Mouse (Mus musculus): ENCODE results near the gene Olfr620. TPM values are rescaled to one million over a fixed set of nuclear protein-coding genes. Genes with fewer than 3 reads are reported as not detected.

Olfr620 gene
- not detected for polyA plus RNA-seq (2021)

DNA sequence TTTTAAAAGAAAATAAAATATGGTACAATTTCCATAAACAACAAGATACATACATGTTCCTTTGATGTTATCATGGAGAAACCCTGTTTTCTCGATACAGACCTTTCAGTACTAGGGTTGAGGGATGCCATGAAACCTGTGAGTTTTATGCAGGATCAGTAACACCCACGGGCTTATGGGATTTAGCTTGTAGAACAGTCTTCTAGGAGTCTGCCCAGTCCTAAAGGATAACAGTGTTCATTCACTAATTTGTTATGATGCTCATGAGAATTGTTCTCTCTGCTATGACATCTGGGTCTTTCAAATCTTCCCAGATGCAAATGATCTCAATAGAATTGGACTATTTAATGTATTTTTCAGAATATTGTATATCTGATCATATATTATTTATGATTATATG, at the start of gene Olfr620:
Olfr620 (minus strand) TSS at position 101 of the 400 bp plus-strand sequence.
- no peaks in the 10 kb centered on the region for H3K27me3 ChIP-seq
- in situ Hi-C loops (cut with MboI; ENCODE audit: low pct_unique_long_range_greater_than_20kb), result no loop called here
- TF ChIP-seq CTCF (IDR thresholded peaks at IDR 0.05), result no peak
- ChIA-PET CTCF (no interaction called here), POLR2A (no interaction called here)
- no peak for DNase-seq (ENCODE audit: low read depth, low spot score)
- ATAC-seq, result no peak

DNA sequence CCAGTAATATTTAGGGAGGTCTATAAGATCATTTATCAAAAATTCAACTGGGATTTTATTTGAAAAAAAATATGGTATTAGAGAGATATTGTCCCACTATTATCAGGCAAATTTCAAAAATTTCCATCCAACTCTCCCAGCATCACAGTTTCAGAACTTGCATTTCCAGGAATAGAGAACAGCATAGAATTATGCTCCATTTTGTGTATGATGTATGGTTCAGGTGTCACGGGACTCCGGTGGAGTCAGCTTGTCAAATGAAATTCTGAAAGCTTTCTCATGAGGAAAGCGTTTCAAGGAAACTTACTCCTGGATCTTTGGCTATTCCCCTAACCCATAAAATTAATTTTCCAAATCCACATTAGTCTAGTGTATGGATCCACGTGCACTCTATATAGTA, 31.7 kb upstream of the Olfr620 start:
- ChIA-PET POLR2A (no interaction called here), CTCF (no interaction called here)
- no peaks in the 10 kb centered on the region for H3K27me3 ChIP-seq
- DNase-seq (ENCODE audit: low read depth, low spot score), result no peak
- ATAC-seq, result no peak
- no peak for TF ChIP-seq CTCF (IDR thresholded peaks at IDR 0.05)
- in situ Hi-C loops (cut with MboI; ENCODE audit: low pct_unique_long_range_greater_than_20kb), result no loop called here

DNA sequence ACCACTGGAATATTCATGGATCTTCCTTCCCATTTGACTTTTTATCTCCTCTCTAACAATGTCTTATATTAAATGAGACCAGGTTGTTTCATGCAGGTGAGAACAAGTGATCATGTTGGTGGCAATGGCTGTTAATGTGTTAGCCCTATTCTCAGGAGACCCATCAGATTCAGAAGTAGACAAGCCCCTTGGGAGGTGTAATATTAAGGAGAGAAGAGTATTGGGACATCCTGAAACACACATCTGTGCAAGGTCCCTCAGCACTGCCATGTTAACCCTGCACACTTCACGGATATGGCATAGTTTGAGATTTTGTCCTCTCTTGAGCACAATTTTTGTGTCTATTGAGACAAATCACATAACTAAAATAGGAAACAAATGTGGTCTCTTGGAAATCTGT, 30.3 kb upstream of the Olfr620 start, which contains the start of gene Olfr622:
Olfr622 (minus strand) TSS at position 101 of the 400 bp plus-strand sequence.
- POLR2A ChIA-PET, result no interaction called here

DNA sequence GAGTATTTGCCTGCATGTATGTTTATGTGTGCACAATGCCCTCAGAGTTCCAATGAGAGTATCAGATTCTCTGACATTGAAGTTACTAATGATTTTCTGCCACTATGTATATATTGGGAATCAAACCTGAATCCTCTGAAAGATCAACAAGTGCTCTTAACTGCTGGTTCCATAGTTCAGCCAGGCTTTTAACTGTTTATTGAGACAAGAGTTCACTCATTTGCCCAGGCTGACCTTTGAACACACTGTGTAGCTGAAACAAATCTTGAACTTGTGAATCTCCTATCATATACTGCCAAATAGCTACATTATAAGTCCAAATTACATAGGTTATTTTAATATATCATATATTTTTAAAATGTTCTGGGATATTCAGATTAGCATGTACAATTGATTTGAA, 24.5 kb upstream of the Olfr620 start:
- ChIA-PET POLR2A (no interaction called here), CTCF (no interaction called here)
- DNase-seq (ENCODE audit: low read depth, low spot score) (no peak), ATAC-seq (no peak)
- in situ Hi-C loops (cut with MboI; ENCODE audit: low pct_unique_long_range_greater_than_20kb), result no loop called here
- no peak for TF ChIP-seq CTCF (IDR thresholded peaks at IDR 0.05)
- H3K27me3 ChIP-seq, result no peaks in the 10 kb centered on the region

More for the DNA sequence above, 30.3 kb upstream of the Olfr620 start, which contains the start of gene Olfr622:
- no peak for ATAC-seq
- in situ Hi-C loops (cut with MboI; ENCODE audit: low pct_unique_long_range_greater_than_20kb), result no loop called here
- DNase-seq (ENCODE audit: low read depth, low spot score), result no peak
- no peaks in the 10 kb centered on the region for H3K27me3 ChIP-seq
- CTCF ChIA-PET, result no interaction called here
- no peak for TF ChIP-seq CTCF (IDR thresholded peaks at IDR 0.05)

DNA sequence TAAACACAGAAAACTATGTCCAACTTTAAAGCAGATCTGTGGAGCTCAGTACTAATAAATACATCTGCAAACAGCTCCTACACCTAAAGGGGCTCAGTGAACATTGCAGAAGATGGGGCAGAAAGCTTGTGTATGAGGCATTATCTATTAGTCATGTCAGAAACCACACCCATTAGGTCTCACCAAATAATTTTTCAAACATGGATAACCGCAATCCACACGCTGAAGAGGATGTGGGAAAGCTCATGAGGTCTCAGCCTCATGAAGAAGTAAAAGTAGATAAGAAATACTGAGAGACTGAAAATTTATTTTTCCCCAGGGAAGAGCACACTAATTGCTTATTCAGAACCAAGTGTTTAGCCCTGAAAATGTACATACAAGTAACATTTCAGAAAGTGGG, 4.9 kb downstream of the Olfr620 start:
- no peak for TF ChIP-seq CTCF (IDR thresholded peaks at IDR 0.05)
- H3K27me3 ChIP-seq, result no peaks in the 10 kb centered on the region
- ATAC-seq (no peak), DNase-seq (ENCODE audit: low read depth, low spot score) (no peak)
- POLR2A ChIA-PET, result no interaction called here
- CTCF ChIA-PET, result no interaction called here
- in situ Hi-C loops (cut with MboI; ENCODE audit: low pct_unique_long_range_greater_than_20kb), result no loop called here

DNA sequence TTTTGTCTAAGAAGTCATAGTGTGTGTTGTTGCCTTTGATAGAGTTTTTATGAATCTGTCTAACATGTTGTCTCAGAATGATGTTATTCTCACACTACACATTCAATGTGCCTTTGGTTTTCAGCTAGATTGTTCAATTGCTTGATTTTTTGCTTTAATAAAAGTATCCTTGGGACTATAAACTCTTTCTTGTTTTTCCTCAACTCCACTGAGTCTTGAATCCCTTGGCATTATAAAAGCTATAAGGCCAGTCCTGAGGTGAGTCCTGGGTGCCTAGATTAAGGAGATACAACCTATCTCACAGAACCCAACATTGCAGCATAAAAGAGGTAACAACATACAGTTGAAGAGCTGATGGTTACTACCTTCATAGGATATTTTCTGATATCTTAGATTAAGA, 12.1 kb downstream of the Olfr620 start, which contains the start of gene Olfr619:
Olfr619 (plus strand) TSS at position 301 of the 400 bp plus-strand sequence.
- no peaks in the 10 kb centered on the region for H3K27me3 ChIP-seq
- no peak for ATAC-seq
- POLR2A ChIA-PET, result no interaction called here
- in situ Hi-C loops (cut with MboI; ENCODE audit: low pct_unique_long_range_greater_than_20kb), result no loop called here
- no peak for TF ChIP-seq CTCF (IDR thresholded peaks at IDR 0.05)
- CTCF ChIA-PET, result no interaction called here
- no peak for DNase-seq (ENCODE audit: low read depth, low spot score)

DNA sequence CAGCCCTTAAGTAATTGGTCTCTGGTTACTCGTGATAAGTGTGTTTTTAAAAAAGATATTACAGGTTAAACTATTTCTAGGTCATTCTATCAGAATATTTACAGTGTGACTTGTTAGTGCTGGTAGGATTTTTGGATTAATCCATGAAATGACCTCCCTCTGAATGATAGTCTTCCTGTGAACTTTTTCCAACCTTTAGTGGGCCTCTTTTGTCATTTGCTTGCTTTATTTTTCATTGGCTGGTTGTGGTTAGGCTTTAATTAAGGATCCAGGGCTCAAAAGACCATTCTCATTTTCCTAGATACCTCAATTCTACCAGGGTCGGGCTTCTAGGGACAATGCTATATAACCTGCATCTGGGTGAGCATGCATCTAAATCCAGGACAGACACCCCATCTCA, 22.5 kb downstream of the Olfr620 start, which contains the start of gene Olfr618:
Olfr618 (plus strand) TSS at position 301 of the 400 bp plus-strand sequence.
- no peaks in the 10 kb centered on the region for H3K27me3 ChIP-seq
- POLR2A ChIA-PET, result no interaction called here
- in situ Hi-C loops (cut with MboI; ENCODE audit: low pct_unique_long_range_greater_than_20kb), result no loop called here

DNA sequence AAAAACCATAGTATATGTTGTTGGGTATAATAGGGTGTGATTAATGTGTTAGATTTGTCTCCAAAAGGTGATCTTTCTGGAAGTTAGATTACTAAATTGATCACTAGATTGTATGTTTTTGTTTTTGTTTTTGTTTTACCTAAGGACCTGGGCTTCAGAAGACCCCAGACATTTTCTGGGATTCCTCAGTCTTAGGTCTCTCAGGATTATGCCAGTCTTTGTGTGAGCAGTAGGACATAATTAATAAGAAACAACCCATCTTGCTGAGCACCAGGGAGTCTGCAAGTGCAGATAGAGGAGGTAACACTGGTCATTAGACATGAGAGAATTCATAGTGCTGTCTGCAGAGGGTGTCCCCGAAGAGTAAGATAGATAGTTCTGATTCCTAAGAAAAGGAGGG, 39.6 kb downstream of the Olfr620 start, which contains the start of gene Olfr617:
Olfr617 (plus strand) TSS at position 301 of the 400 bp plus-strand sequence.
- POLR2A ChIA-PET, result no interaction called here
- no peaks in the 10 kb centered on the region for H3K27me3 ChIP-seq
- TF ChIP-seq CTCF (IDR thresholded peaks at IDR 0.05), result no peak
- ATAC-seq (no peak), DNase-seq (ENCODE audit: low read depth, low spot score) (no peak)
- CTCF ChIA-PET, result no interaction called here
- in situ Hi-C loops (cut with MboI; ENCODE audit: low pct_unique_long_range_greater_than_20kb), result loop anchor here (5.0 kb wide), 1 partner anchor 105 kb away; no protein-coding TSS in a partner anchor

More for the DNA sequence above, 22.5 kb downstream of the Olfr620 start, which contains the start of gene Olfr618:
- no peak for TF ChIP-seq CTCF (IDR thresholded peaks at IDR 0.05)
- CTCF ChIA-PET, result no interaction called here
- ATAC-seq, result no peak
- DNase-seq (ENCODE audit: low read depth, low spot score), result no peak

DNA sequence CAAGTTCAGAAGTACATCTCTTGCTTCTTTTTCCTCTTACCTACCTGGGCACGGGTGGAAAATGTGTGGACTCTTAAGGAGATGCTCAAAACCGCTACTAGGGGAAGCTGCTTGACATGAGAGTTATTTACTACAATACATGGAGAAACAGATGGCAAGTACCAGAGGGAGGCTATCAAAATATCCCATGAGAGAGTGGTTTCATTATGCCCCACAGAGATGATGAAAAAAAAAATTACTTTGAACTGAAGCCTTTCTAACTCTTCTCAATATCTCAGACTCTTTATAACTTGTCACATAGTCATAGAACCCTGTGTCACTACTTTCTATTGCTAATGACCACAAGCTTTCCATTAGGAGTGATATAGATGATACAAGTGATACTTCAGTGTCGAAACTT, 43.3 kb downstream of the Olfr620 start, which contains the start of gene Olfr616:
Olfr616 (minus strand) TSS at position 101 of the 400 bp plus-strand sequence.
- in situ Hi-C loops (cut with MboI; ENCODE audit: low pct_unique_long_range_greater_than_20kb), result no loop called here
- no peaks in the 10 kb centered on the region for H3K27me3 ChIP-seq
- ChIA-PET CTCF (no interaction called here), POLR2A (no interaction called here)
- no peak for TF ChIP-seq CTCF (IDR thresholded peaks at IDR 0.05)
- ATAC-seq, result no peak
- no peak for DNase-seq (ENCODE audit: low read depth, low spot score)

DNA sequence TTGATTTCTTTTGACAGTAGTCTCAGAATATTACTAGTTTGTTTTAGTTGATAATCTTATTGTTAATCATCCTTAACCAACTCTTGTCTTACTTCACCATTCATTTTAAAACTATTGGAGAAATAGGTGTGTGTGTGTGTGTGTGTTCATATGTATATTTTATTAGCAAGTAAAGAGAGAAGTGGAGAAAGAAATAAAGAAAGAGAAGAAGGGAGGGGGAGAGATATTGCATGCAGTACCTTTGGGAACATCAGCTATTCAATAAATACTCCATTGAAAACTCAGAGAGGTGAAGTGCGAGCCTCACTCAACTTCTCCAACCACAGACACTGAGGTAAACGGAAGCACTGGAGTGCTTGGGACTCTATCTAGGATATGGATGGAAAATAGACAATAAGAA, 56.6 kb downstream of the Olfr620 start, which contains the start of gene Olfr615:
Olfr615 (plus strand) TSS at position 301 of the 400 bp plus-strand sequence.
- ChIA-PET CTCF (no interaction called here), POLR2A (no interaction called here)
- no peak for ATAC-seq
- DNase-seq (ENCODE audit: low read depth, low spot score), result no peak
- no peaks in the 10 kb centered on the region for H3K27me3 ChIP-seq
- TF ChIP-seq CTCF (IDR thresholded peaks at IDR 0.05), result no peak
- in situ Hi-C loops (cut with MboI; ENCODE audit: low pct_unique_long_range_greater_than_20kb), result no loop called here

Other genes starting within 250 kb of the Olfr620 start
- gene Olfr601, start 249.9 kb downstream of the Olfr620 start, polyA plus RNA-seq (2021), result not detected
- gene Olfr603, start 226.4 kb downstream of the Olfr620 start, polyA plus RNA-seq (2021), result not detected
- gene Usp17lc, start 197.5 kb downstream of the Olfr620 start, polyA plus RNA-seq (2021), result not detected
- gene Olfr605, start 167.1 kb downstream of the Olfr620 start, polyA plus RNA-seq (2021), result not detected
- not detected for gene Olfr606, start 163.5 kb downstream of the Olfr620 start, polyA plus RNA-seq (2021)
- not detected for gene Olfr607, start 148.4 kb downstream of the Olfr620 start, polyA plus RNA-seq (2021)
- not detected for gene Olfr608, start 142.7 kb downstream of the Olfr620 start, polyA plus RNA-seq (2021)
- gene Olfr609, start 114.5 kb downstream of the Olfr620 start, polyA plus RNA-seq (2021), result not detected
- gene Olfr610, start 100.4 kb downstream of the Olfr620 start, polyA plus RNA-seq (2021), result not detected
- gene Olfr611, start 91.7 kb downstream of the Olfr620 start, polyA plus RNA-seq (2021), result not detected
- gene Olfr612, start 69.8 kb downstream of the Olfr620 start, polyA plus RNA-seq (2021), result not detected
- gene Olfr613, start 64.5 kb downstream of the Olfr620 start, polyA plus RNA-seq (2021), result 0.42 TPM
- gene Olfr615, start 56.5 kb downstream of the Olfr620 start, polyA plus RNA-seq (2021), result not detected
- not detected for gene Olfr616, start 43.4 kb downstream of the Olfr620 start, polyA plus RNA-seq (2021)
- not detected for gene Olfr617, start 39.5 kb downstream of the Olfr620 start, polyA plus RNA-seq (2021)
- not detected for gene Olfr618, start 22.4 kb downstream of the Olfr620 start, polyA plus RNA-seq (2021)
- gene Olfr619, start 12.0 kb downstream of the Olfr620 start, polyA plus RNA-seq (2021), result not detected
- not detected for gene Olfr622, start 30.2 kb upstream of the Olfr620 start, polyA plus RNA-seq (2021)
- not detected for gene Olfr623, start 51.2 kb upstream of the Olfr620 start, polyA plus RNA-seq (2021)
- gene Olfr624, start 58.7 kb upstream of the Olfr620 start, polyA plus RNA-seq (2021), result 0.15 TPM
- gene Olfr625-ps1, start 70.2 kb upstream of the Olfr620 start, polyA plus RNA-seq (2021), result not detected
- not detected for gene Olfr243, start 102.1 kb upstream of the Olfr620 start, polyA plus RNA-seq (2021)
- gene Olfr628, start 117.8 kb upstream of the Olfr620 start, polyA plus RNA-seq (2021), result not detected
- gene Olfr629, start 132.4 kb upstream of the Olfr620 start, polyA plus RNA-seq (2021), result not detected
- gene Olfr630, start 144.8 kb upstream of the Olfr620 start, polyA plus RNA-seq (2021), result not detected
- not detected for gene Olfr69, start 159.1 kb upstream of the Olfr620 start, polyA plus RNA-seq (2021)
- gene Olfr68, start 167.2 kb upstream of the Olfr620 start, polyA plus RNA-seq (2021), result not detected
- not detected for gene Olfr67, start 179.3 kb upstream of the Olfr620 start, polyA plus RNA-seq (2021)
- gene Hbb-bt, start 201.5 kb upstream of the Olfr620 start, polyA plus RNA-seq (2021), result not detected
- not detected for gene Hbb-bs, start 215.6 kb upstream of the Olfr620 start, polyA plus RNA-seq (2021)
- gene Hbb-bh2, start 228.0 kb upstream of the Olfr620 start, polyA plus RNA-seq (2021), result not detected
- not detected for gene Hbb-bh1, start 230.6 kb upstream of the Olfr620 start, polyA plus RNA-seq (2021)
- not detected for gene Hbb-y, start 240.7 kb upstream of the Olfr620 start, polyA plus RNA-seq (2021)

Data from Patski (cell line).